Mouse (Mus musculus): ENCODE data around the gene Zbtb9. TPM values are rescaled to one million over a fixed set of nuclear protein-coding genes. Genes with fewer than 3 reads are reported as not detected.

Gene Zbtb9
- polyA plus RNA-seq, 1 experiment from 2014 or later: 15.6 TPM

DNA sequence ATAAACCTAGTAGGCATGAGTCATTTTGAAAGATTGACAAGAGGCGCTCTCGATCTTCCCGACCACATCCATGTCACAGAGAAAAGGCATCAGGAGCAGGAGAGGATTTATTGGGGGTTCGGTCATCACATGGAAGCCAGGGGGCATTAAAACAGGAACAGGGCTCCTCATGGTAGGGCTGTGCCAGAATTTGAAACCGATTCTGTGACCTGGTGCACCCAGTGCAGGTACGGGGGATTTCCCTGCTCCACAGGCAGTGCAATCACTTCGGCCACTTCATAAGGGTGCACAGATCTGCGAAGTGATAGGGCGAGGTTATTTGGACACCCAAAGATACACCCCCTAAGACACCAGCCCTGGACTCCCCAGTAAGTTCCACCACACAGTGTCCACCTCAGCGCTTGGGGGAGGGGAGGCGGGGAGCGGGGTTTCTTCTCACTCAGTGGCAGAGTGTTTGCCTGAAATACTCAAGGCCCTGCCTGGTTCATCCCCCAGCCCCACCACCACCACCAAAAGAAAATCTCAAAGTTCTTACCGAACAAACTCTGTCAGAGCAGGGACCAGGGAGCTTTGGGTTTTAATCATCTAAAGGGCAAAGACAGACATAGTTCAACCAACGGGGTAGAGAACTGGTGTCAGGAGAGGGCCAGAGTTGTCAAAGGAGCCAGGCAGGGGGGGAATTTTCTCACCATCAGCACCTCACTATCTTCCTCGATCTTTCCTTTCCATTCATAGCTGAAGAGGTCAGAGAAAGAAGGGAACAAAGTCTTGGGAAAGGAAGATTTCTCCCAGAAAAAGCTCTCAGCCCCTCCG lies 34.9 kb upstream of the Zbtb9 start:
- peaks cover 28% of the 10 kb centered on the region for H3K36me3 ChIP-seq
- no peaks in the 10 kb centered on the region for H3K9me3 ChIP-seq (replicated peaks)
- H3K4me1 ChIP-seq: peaks cover 60% of the 10 kb centered on the region
- H3K4me2 ChIP-seq (replicated peaks): peak overlapping the region; percentile 98
- H3K9ac ChIP-seq: peak overlapping the region; percentile 62
- H3K27ac ChIP-seq (replicated peaks): peak overlapping the region; percentile 90; the same call in 1 of the 2 replicates
- WGBS: 56% methylated on average over 16 of the region's 16 CpGs
- ATAC-seq (ENCODE audit: insufficient number of reproducible peaks, low FRiP score, low TSS enrichment, low read depth): no peak
- no peaks in the 10 kb centered on the region for H3K27me3 ChIP-seq
- H3K4me3 ChIP-seq (replicated peaks): peak overlapping the region; percentile 83

DNA sequence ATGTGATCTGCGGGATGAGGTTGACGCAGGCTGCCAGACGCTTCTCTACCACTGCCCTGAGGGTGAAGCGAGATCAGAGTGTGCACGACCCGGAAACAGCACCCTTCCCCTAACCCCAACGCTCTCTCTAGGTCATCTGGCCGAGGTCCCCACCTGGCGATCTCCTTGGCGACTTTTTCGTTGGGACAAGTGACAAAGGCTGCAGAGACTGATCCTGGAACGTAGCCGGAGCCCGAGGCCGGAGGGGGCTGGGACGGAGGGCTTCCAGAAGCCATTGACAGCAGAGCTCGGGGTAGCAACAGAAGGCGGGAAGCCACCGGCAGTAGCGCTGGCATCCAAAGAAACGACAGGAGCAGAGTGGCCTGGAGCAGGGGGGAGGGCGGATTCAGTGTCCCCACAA lies 34.2 kb upstream of the Zbtb9 start:
- H3K4me1 ChIP-seq: peaks cover 55% of the 10 kb centered on the region
- under 1% methylated on average over 22 of the region's 22 CpGs for WGBS
- H3K9ac ChIP-seq: peak overlapping the region; percentile 62
- no peaks in the 10 kb centered on the region for H3K9me3 ChIP-seq (replicated peaks)
- H3K4me3 ChIP-seq (replicated peaks): peak overlapping the region; percentile 83
- H3K27me3 ChIP-seq: no peaks in the 10 kb centered on the region
- H3K4me2 ChIP-seq (replicated peaks): peak overlapping the region; percentile 98
- H3K36me3 ChIP-seq: peaks cover 28% of the 10 kb centered on the region
- H3K27ac ChIP-seq (replicated peaks): peak overlapping the region; percentile 90
- no peak for ATAC-seq (ENCODE audit: insufficient number of reproducible peaks, low FRiP score, low TSS enrichment, low read depth)

DNA sequence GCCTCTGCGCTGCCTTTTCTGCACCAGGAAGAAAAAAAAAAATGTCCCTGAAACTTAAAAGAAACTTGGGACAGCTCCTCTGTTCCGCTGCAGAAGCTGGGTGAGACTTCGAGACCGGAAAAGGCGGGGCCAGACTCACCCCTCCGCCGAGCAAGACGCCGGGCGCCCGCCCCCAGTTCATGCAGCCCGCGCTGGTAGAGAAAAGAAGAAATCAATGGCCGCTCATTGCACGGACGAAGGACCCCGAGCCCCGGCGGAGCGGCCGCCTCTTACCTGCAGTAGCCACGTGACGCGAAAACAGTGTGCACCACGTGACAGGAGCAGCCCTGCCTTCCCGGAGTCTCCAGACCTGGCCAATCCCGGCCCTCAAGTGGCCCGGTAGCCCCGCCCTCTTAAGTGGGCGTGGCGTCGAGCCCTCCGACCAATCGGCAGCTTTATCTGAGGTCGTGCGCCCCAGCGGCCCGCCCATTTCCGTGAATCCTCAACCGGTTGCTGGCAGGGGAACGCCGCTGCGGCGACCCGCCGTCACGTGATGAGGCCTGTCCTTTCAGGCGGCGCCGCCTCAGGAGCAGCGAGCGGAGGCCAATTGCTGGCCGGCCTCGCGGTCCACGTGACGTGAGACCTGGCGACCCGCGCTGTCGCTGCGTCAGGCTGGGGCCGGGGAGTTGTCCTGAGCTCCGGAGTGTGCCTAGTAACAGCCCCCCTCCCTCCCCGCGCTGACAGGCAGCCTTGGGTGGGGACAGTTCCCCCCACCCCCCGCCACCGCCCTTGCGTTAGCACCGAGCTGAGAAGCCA lies 33.6 kb upstream of the Zbtb9 start, which contains the start of gene Cuta:
TSS of gene Cuta (minus strand) at position 392 of the 795 bp plus-strand sequence.
- H3K4me2 ChIP-seq (replicated peaks): peak within 1 kb of the TSS; percentile 98
- peaks cover 28% of the 10 kb centered on the region for H3K36me3 ChIP-seq
- H3K27me3 ChIP-seq: no peaks in the 10 kb centered on the region
- H3K4me1 ChIP-seq: peaks cover 48% of the 10 kb centered on the region
- no peaks in the 10 kb centered on the region for H3K9me3 ChIP-seq (replicated peaks)
- peak within 1 kb of the TSS; percentile 97 for H3K27ac ChIP-seq (replicated peaks)
- WGBS: under 1% methylated on average over 69 of the region's 70 CpGs
- peak within 1 kb of the TSS; percentile 83 for H3K4me3 ChIP-seq (replicated peaks)
- peak within 1 kb of the TSS; percentile 62 for H3K9ac ChIP-seq
- peak; percentile 95 for ATAC-seq (ENCODE audit: insufficient number of reproducible peaks, low FRiP score, low TSS enrichment, low read depth)

DNA sequence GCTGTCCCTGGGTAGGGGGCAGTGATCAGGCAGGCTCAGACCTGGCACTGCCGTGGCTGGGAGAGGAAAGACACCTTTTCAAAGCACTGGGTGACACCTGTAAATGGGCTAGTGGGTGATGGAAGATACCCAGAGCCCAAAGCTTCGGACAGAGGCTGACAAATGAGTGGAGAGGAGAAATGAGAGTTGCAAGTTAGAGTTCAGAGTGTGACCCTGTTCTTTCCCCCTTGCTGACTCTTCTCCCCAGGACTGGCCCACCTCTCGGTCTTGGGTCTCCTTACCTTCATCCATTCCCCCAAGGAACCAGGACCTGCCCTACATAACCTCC lies 33.0 kb upstream of the Zbtb9 start:
- Histone ChIP-seq H3K9me3 (replicated peaks) (no peaks in the 10 kb centered on the region), H3K4me2 (replicated peaks) (peak overlapping the region; percentile 98), H3K27ac (replicated peaks) (peak overlapping the region; percentile 97), H3K4me1 (peaks cover 48% of the 10 kb centered on the region), H3K4me3 (replicated peaks) (peak overlapping the region; percentile 83), H3K36me3 (peaks cover 26% of the 10 kb centered on the region), H3K27me3 (no peaks in the 10 kb centered on the region), H3K9ac (peak overlapping the region; percentile 55; the same call in 1 of the 2 replicates)
- 6% methylated on average over 3 of the region's 3 CpGs for WGBS
- no peak for ATAC-seq (ENCODE audit: insufficient number of reproducible peaks, low FRiP score, low TSS enrichment, low read depth)

DNA sequence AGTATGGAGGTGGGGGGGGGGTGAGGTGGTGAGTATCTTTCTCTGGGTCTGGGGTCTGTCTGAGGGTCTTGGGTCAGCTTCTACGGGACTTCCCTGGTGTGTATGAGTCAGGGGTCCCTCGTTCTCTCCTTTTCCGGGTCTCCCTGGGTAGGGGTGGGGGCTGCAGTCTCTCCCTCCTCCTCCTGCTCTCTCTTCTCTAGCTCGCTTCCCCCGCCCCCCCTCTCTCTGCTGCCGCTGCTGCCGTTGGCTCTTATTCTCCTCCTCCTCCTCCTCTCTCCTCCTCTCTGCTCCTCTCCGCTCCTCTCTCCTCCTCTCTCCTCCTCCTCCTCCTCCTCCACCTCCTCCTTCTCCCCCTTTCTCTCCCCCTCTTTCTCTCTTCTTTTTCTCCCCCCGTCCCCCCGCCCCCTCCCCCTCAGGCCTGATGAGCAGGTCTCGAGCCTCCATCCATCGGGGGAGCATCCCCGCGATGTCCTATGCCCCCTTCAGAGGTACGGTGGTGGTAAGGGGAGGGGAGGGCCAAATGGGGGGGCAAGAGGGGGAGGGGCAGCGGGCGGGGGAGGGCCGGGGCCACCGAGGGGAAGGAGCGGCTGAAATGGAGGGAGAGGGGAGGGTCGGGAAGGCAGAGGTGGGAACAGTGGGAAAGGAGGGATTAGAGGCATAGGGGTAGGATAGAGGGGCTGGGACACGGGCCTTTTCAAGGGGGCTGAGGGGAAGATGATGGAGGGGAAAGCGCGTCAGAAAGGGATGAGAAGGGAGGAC lies 31.8 kb upstream of the Zbtb9 start, which contains the start of gene Syngap1:
TSS of gene Syngap1 (plus strand) at position 223 of the 759 bp plus-strand sequence.
- peak; percentile 25; the same call in 1 of the 2 replicates for ATAC-seq (ENCODE audit: insufficient number of reproducible peaks, low FRiP score, low TSS enrichment, low read depth)
- Histone ChIP-seq H3K4me1 (peaks cover 61% of the 10 kb centered on the region), H3K27me3 (no peaks in the 10 kb centered on the region), H3K4me3 (replicated peaks) (peak within 1 kb of the TSS; percentile 83), H3K9ac (0 out of 2 replicates have a peak within 1 kb of the TSS, but pooled peaks have one; percentile 55), H3K4me2 (replicated peaks) (peak within 1 kb of the TSS; percentile 98), H3K36me3 (peaks cover 14% of the 10 kb centered on the region), H3K27ac (replicated peaks) (peak within 1 kb of the TSS; percentile 97), H3K9me3 (replicated peaks) (no peaks in the 10 kb centered on the region)
- 2% methylated on average over 20 of the region's 24 CpGs for WGBS

DNA sequence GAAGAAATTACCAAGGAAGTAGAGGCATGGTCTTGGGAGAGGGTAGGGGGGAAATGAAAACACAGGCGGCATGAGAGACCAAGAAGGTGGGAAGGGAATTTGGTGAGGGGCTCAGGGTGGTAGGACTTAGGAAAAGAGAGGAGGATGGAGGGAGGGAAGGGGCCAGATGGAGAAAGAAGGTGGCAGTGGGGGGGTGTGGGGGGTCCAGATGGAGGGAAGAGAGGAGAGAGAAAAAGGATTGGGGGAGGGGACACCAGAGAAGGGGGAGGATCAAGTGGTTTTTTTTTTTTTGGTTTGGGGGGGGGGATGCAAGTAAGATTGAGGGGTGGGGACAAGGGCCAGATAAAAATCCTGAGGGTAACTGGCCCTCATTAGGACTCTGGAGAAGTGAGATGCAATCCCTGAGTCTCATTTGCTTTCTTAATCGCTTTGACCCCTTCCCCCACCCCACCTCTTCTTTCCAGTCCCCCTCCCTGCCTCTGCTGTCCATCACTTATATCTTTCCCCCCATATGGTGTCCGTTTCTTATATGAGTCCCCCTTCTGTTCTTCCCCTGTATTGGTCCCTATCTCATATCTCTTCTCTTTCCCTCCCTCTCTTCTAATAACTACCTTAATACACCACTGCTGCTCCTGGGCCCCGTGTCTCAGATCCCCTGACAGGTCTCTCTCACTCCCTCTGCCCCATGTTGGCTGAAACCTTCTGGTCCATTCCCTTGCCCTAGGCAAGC lies 31.0 kb upstream of the Zbtb9 start:
- Histone ChIP-seq H3K27ac (replicated peaks) (peak overlapping the region; percentile 60), H3K4me2 (replicated peaks) (peak overlapping the region; percentile 50), H3K27me3 (no peaks in the 10 kb centered on the region), H3K36me3 (peaks cover 6% of the 10 kb centered on the region; the same call in 1 of the 2 replicates), H3K4me3 (replicated peaks) (peak overlapping the region; percentile 83), H3K9ac (no peak overlapping the region), H3K4me1 (peaks cover 64% of the 10 kb centered on the region), H3K9me3 (replicated peaks) (no peaks in the 10 kb centered on the region)
- WGBS: 12% methylated on average over 4 of the region's 4 CpGs
- ATAC-seq (ENCODE audit: insufficient number of reproducible peaks, low FRiP score, low TSS enrichment, low read depth): no peak

DNA sequence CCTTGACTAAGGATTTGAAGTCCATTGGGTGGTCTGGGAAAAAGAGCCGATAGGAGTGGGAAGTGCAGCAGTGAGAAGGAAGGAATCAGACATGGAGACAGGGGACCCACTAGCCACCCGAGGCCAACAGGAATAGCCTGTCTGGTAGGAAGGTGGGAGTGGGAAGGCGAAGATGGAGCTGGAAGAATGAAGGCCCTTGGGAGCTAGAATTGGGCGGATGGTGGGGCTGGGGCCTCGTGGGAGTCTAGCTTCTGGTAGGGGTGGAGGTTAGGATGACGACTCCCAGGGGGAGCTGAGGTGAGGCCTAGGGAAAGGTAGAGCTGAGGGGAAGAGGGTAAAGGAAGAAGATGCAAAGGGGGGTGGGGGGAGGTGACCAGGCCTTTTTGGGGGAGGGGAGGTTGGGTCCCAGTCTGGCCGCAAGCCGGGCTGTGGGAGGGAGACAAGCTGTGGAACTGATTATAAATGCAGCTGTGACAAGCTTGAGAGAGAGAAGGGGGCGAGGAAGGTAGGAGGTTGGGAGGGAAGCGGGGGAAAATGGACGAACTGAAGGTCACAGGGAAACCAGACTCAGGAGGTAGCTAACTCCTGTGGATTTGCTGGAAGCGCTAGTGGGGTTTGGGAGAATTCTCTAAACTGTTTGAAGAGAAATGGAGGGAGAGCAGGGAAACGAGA lies 27.0 kb upstream of the Zbtb9 start:
- 24% methylated on average over 13 of the region's 13 CpGs for WGBS
- peak overlapping the region; percentile 62 for H3K9ac ChIP-seq
- peak overlapping the region; percentile 48 for H3K4me3 ChIP-seq (replicated peaks)
- peak overlapping the region; percentile 89 for H3K4me2 ChIP-seq (replicated peaks)
- H3K9me3 ChIP-seq (replicated peaks): no peaks in the 10 kb centered on the region
- no peaks in the 10 kb centered on the region for H3K27me3 ChIP-seq
- H3K4me1 ChIP-seq: peaks cover 66% of the 10 kb centered on the region
- no peaks in the 10 kb centered on the region for H3K36me3 ChIP-seq
- no peak for ATAC-seq (ENCODE audit: insufficient number of reproducible peaks, low FRiP score, low TSS enrichment, low read depth)
- H3K27ac ChIP-seq (replicated peaks): peak overlapping the region; percentile 84

DNA sequence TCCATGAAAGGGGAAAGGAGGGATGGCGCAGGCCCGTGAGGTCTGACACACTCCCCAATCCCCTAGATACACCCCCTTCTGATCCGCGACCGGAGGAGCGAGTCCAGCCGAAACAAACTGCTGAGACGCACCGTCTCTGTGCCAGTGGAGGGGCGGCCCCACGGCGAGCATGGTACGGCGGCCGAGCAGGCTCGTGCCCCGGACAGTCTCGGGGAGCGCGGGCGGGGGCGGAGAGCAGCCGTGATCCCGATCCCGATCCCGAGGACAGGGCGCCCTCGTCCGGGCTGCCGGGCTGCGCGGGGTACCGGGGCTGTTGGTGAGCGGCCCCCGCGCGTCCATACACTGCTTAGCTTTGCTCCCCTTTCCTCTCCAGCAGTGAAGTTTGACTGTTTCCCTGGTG lies 26.4 kb upstream of the Zbtb9 start:
- 1% methylated on average over 37 of the region's 37 CpGs for WGBS
- peak overlapping the region; percentile 89 for H3K4me2 ChIP-seq (replicated peaks)
- peak overlapping the region; percentile 62 for H3K9ac ChIP-seq
- H3K27ac ChIP-seq (replicated peaks): peak overlapping the region; percentile 84
- H3K4me1 ChIP-seq: peaks cover 69% of the 10 kb centered on the region
- H3K9me3 ChIP-seq (replicated peaks): no peaks in the 10 kb centered on the region
- peak; percentile 48 for ATAC-seq (ENCODE audit: insufficient number of reproducible peaks, low FRiP score, low TSS enrichment, low read depth)
- no peaks in the 10 kb centered on the region for H3K27me3 ChIP-seq
- H3K4me3 ChIP-seq (replicated peaks): peak overlapping the region; percentile 48
- H3K36me3 ChIP-seq: no peaks in the 10 kb centered on the region

DNA sequence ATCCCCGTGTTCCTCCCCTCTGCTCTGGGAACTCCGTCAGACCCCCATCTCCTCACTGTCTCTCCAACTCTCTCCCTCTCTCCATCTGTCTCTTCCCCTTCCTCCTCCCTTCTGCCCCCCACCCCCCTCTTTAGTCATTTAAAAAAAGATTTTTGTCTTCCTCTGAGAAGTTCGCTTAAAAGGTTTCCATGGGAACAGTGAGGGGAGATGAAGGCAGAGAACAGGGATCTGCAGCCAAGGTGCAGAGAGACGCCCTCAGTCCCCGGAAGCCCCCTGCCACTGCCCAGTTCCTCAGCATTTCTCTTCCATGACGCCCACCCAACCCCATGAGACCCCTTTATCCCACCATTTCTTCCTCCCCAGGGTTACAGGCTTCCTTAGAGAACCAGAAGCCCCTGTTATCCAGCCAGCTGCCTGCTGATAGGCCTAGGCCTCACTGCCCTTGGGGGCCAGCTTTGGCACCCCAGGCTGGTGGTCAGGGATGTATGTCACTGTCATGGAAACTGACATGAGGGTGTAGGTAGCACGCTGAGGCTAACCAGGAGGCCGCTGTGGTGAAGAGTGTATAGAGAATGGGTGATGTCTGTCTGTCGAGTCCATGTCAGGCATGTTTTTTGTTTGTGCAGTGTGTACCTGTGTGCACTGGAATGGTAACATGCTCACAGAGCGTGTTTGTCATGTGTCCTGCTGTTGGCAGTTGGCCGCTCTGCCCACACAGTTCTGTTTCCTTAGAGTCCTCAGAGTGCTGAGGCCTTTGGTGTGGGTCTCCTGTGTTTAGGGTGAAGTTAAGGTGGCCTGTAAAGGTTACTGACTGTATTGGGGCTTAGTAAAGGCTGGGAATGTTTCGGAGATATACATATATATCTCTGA lies 25.5 kb upstream of the Zbtb9 start:
- H3K4me2 ChIP-seq (replicated peaks): peak overlapping the region; percentile 89
- no peaks in the 10 kb centered on the region for H3K9me3 ChIP-seq (replicated peaks)
- no peaks in the 10 kb centered on the region for H3K36me3 ChIP-seq
- H3K4me3 ChIP-seq (replicated peaks): 0 out of 2 replicates have a peak overlapping the region, but pooled peaks have one; percentile 10
- peak overlapping the region; percentile 84 for H3K27ac ChIP-seq (replicated peaks)
- 0 out of 2 replicates have a peak overlapping the region, but pooled peaks have one; percentile 62 for H3K9ac ChIP-seq
- 55% methylated on average over 12 of the region's 12 CpGs for WGBS
- no peak for ATAC-seq (ENCODE audit: insufficient number of reproducible peaks, low FRiP score, low TSS enrichment, low read depth)
- H3K27me3 ChIP-seq: no peaks in the 10 kb centered on the region
- H3K4me1 ChIP-seq: peaks cover 71% of the 10 kb centered on the region

All from embryonic facial prominence, embryonic 15.5 days (tissue).